Mouse (Mus musculus) MEL (cell line): ENCODE data around the gene Dap. TPM values are rescaled to one million over a fixed set of nuclear protein-coding genes. Genes with fewer than 3 reads are reported as not detected.

Experiments
- DNase-seq: peaks from one replicate; pipeline ENCODE4 v3.0.0; 2011; ENCODE audit warnings: low read depth, low spot score
- H3K27ac ChIP-seq: 2 replicates; pipeline ENCODE4 v1.5.1; 2012; ENCODE audit warnings: low read depth, mild to moderate bottlenecking, control low read depth, low read length, moderate library complexity; ENCODE audit not compliant: control insufficient read depth
- H3K27me3 ChIP-seq, 2 experiments: fragments of 150-350 bp in 1 of 2; sonication (generic) in 1 of 2; 2 replicates each; pipeline ENCODE4 v1.6.1; 2012; ENCODE audit warnings: low read length in 2 of 2, mild to moderate bottlenecking in 2 of 2, improper control_type of control experiment in 1 of 2, moderate library complexity in 1 of 2; ENCODE audit not compliant: insufficient read depth in 2 of 2, control insufficient read depth in 1 of 2
- H3K36me3 ChIP-seq, 2 experiments: 2 replicates each; pipeline ENCODE4 v1.6.1; 2012 to 2014; ENCODE audit warnings: low read length in 2 of 2, improper control_type of control experiment in 1 of 2, inconsistent platforms in 1 of 2, mild to moderate bottlenecking in 1 of 2; ENCODE audit not compliant: insufficient read depth in 2 of 2, control insufficient read depth in 1 of 2
- H3K4me1 ChIP-seq, 2 experiments: fragments of 150-350 bp in 1 of 2; sonication (generic) in 1 of 2; 2 replicates each; pipeline ENCODE4 v1.6.1; 2012; ENCODE audit warnings: low read length in 2 of 2, improper control_type of control experiment in 1 of 2, mild to moderate bottlenecking in 1 of 2; ENCODE audit not compliant: insufficient read depth in 2 of 2, control insufficient read depth in 1 of 2
- H3K4me3 ChIP-seq, 2 experiments: fragments of 150-350 bp in 1 of 2; sonication (generic) in 1 of 2; 2 replicates each; pipeline ENCODE4 v1.5.1; 2012; ENCODE audit warnings: low read depth in 2 of 2, low read length in 2 of 2, mild to moderate bottlenecking in 2 of 2, moderate library complexity in 2 of 2, control low read depth in 1 of 2, improper control_type of control experiment in 1 of 2; ENCODE audit not compliant: control insufficient read depth in 1 of 2, insufficient read depth in 1 of 2
- H3K79me2 ChIP-seq: 2 replicates; pipeline ENCODE4 v1.6.1; 2012; ENCODE audit warnings: mild to moderate bottlenecking, low read length, moderate library complexity; ENCODE audit not compliant: control insufficient read depth, poor library complexity, insufficient read depth
- H3K9ac ChIP-seq: 2 replicates; pipeline ENCODE4 v1.6.1; 2012; ENCODE audit warnings: low read depth, mild to moderate bottlenecking, control low read depth, low read length, moderate library complexity; ENCODE audit not compliant: control insufficient read depth, poor library complexity, severe bottlenecking
- H3K9me3 ChIP-seq: fragments of 150-350 bp; sonication (generic); replicated peaks from 2 replicates; pipeline ENCODE4 v1.6.1; 2012; ENCODE audit warnings: mild to moderate bottlenecking, low read length, improper control_type of control experiment, moderate library complexity; ENCODE audit not compliant: insufficient read depth
- CTCF ChIP-seq, 3 experiments: IDR thresholded peaks in 2 of 3; conservative IDR thresholded peaks in 1 of 3; 2 replicates each; pipeline ENCODE4 v1.5.1; 2011 to 2012; ENCODE audit warnings: low read length in 3 of 3, low read depth in 2 of 3, mild to moderate bottlenecking in 2 of 3, improper control_type of control experiment in 1 of 3, inconsistent platforms in 1 of 3, mixed read lengths in 1 of 3, moderate library complexity in 1 of 3; ENCODE audit not compliant: control insufficient read depth in 1 of 3, insufficient read depth in 1 of 3, poor library complexity in 1 of 3, severe bottlenecking in 1 of 3
- E2F4 ChIP-seq: IDR thresholded peaks from 2 replicates; pipeline ENCODE4 v1.6.1; 2011; ENCODE audit warnings: low read depth, low read length, improper control_type of control experiment, borderline replicate concordance
- GATA1 ChIP-seq: IDR thresholded peaks from 2 replicates; pipeline ENCODE4 v1.6.1; 2011; ENCODE audit warnings: low read depth, low read length, improper control_type of control experiment
- MAFK ChIP-seq: IDR thresholded peaks from 2 replicates; pipeline ENCODE4 v1.6.1; 2011; ENCODE audit warnings: low read depth, mild to moderate bottlenecking, low read length, improper control_type of control experiment, borderline replicate concordance
- MAZ ChIP-seq: IDR thresholded peaks from 2 replicates; pipeline ENCODE4 v1.6.1; 2012; ENCODE audit warnings: low read depth, mild to moderate bottlenecking, inconsistent platforms, low read length, improper control_type of control experiment
- MEF2A ChIP-seq: IDR thresholded peaks from 2 replicates; pipeline ENCODE4 v1.6.1; 2014; ENCODE audit warnings: low read depth, mild to moderate bottlenecking, inconsistent platforms, low read length, improper control_type of control experiment; ENCODE audit not compliant: poor library complexity, insufficient replicate concordance, severe bottlenecking; ENCODE audit errors: extremely low read depth
- MYB ChIP-seq: IDR thresholded peaks from 2 replicates; pipeline ENCODE4 v1.6.1; 2011; ENCODE audit warnings: mild to moderate bottlenecking, low read depth, low read length, improper control_type of control experiment
- TAL1 ChIP-seq: IDR thresholded peaks from 2 replicates; pipeline ENCODE4 v1.6.1; 2012; ENCODE audit warnings: mild to moderate bottlenecking, inconsistent platforms, low read length, moderate library complexity, mixed read lengths
- TBP ChIP-seq: IDR thresholded peaks from 2 replicates; pipeline ENCODE4 v1.8.0; 2011; ENCODE audit warnings: low read depth, low read length, improper control_type of control experiment
- UBTF ChIP-seq: IDR thresholded peaks from 2 replicates; pipeline ENCODE4 v1.6.1; 2012; ENCODE audit warnings: low read depth, mild to moderate bottlenecking, inconsistent platforms, low read length, improper control_type of control experiment, moderate library complexity, borderline replicate concordance; ENCODE audit not compliant: insufficient read depth
- USF1 ChIP-seq: IDR thresholded peaks from 2 replicates; pipeline ENCODE4 v1.6.1; 2014; ENCODE audit warnings: low read depth, mild to moderate bottlenecking, inconsistent platforms, low read length, improper control_type of control experiment, moderate library complexity
- USF2 ChIP-seq, 2 experiments: IDR thresholded peaks; 2 replicates each; pipeline ENCODE4 v1.6.1; 2011 to 2012; ENCODE audit warnings: improper control_type of control experiment in 2 of 2, low read length in 2 of 2, borderline replicate concordance in 1 of 2, inconsistent platforms in 1 of 2, low read depth in 1 of 2, mild to moderate bottlenecking in 1 of 2; ENCODE audit not compliant: insufficient read depth in 1 of 2
- ZKSCAN1 ChIP-seq: IDR thresholded peaks from 2 replicates; pipeline ENCODE4 v1.6.1; 2012; ENCODE audit warnings: low read depth, mild to moderate bottlenecking, inconsistent platforms, low read length, improper control_type of control experiment, moderate library complexity
- ZNF384 ChIP-seq: IDR thresholded peaks from 2 replicates; pipeline ENCODE4 v1.6.1; 2012; ENCODE audit warnings: low read depth, mild to moderate bottlenecking, inconsistent platforms, low read length, improper control_type of control experiment
- polyA plus RNA-seq, 2 experiments: library from polyadenylated mRNA; stranded (reverse) in 1 of 2; unstranded in 1 of 2; fragments of >175 nt in 1 of 2; fragments of >200 nt in 1 of 2; gene quantifications; 2 replicates each; pipeline versions ENCODE4 v1.2.1 to v1.2.4; 2012; ENCODE audit warnings: low replicate concordance in 2 of 2, low read depth in 1 of 2; ENCODE audit not compliant: insufficient read length in 2 of 2, insufficient read depth in 1 of 2, missing spikeins in 1 of 2
- total RNA-seq: library from RNA; depleted of rRNA; stranded (reverse); fragments of 300-350 nt; gene quantifications from 2 replicates; pipeline ENCODE4 v1.2.3, GENCODE M21; 2012

Gene Dap
- total and polyA plus RNA-seq, 3 experiments, result 17.8 to 72.6 TPM; not detected in 1

DNA sequence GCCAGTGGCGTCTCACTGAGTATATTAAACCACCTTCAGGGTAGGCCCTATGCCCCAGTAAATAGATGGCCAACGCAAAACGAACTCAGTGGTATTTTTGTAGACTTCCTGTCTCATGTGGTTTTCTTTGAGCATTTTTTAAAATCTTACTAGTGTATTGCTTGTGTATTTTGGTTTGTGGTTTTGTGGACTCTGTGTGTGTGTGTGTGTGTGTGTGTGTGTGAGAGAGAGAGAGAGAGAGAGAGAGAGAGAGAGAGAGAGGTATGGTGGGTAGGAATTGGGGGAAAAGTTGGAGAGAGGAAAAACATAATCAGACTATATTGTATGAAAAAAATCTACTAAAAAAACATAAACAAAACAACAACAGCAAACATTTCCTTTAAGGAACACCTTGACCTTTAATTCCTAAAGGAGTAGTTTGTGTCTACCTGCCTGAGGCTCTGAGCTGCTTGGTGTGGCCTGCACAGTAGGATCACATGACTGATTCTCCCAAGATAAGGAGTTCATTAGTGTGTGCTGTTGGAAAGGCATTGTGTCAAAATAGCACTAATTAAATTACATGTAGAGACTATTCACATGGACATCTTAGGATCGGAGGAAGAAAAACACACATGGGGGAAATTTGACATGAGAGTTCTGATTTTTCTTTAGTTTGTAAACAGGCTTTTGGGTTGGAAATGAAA is 1.7 kb downstream of the Dap start:
- DNase-seq, result no peak
- peak overlapping the region; percentile 56; the same call in 1 of the 2 replicates for H3K27ac ChIP-seq
- peaks cover 0 to 11% of the 10 kb centered on the region in 2 experiments; a peak in 2 of 4 replicates for H3K36me3 ChIP-seq
- no peaks in the 10 kb centered on the region for H3K9me3 ChIP-seq
- peaks cover 3% of the 10 kb centered on the region; the same call in 1 of the 2 replicates for H3K79me2 ChIP-seq
- TF ChIP-seq USF1 (peak; percentile 87), ZNF384 (no peak), E2F4 (no peak), USF2 (IDR thresholded peaks at IDR 0.05; ENCODE audit: borderline replicate concordance in 1 of 2, insufficient read depth in 1 of 2, low read depth in 1 of 2, low read length in 2 of 2) (0 out of 4 replicates have a peak, but pooled peaks of 1 of the 2 experiments have one; percentile 44), GATA1 (peak; percentile 57), MYB (no peak)
- peaks cover 0 to 15% of the 10 kb centered on the region in 2 experiments; a peak in 2 of 4 replicates for H3K4me1 ChIP-seq
- peak overlapping the region in 1 of 2 experiments; percentile 87; a peak in 1 of 4 replicates for H3K4me3 ChIP-seq
- no peak overlapping the region for H3K9ac ChIP-seq
- H3K27me3 ChIP-seq, result no peaks in the 10 kb centered on the region

DNA sequence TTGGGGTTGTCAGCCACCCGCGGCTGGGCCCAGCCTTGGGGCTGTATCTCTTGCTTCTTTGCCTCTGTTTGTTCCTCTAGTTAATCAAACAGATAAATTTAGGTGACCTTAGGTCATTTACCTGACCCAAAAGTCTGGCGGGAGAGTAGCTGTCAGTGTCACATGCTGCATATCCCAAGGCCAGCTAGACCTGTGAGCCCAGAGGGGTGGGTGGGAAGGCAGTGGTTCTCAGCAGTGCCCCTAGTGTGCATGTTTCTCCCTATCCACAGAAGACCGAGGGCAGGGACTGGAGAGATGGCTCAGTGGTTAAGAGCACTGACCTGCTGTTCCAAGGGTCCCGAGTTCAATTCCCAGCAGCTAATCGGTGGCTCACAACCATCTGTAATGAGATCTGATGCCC is 2.4 kb downstream of the Dap start:
- no peak overlapping the region for H3K27ac ChIP-seq
- no peak overlapping the region for H3K4me3 ChIP-seq

DNA sequence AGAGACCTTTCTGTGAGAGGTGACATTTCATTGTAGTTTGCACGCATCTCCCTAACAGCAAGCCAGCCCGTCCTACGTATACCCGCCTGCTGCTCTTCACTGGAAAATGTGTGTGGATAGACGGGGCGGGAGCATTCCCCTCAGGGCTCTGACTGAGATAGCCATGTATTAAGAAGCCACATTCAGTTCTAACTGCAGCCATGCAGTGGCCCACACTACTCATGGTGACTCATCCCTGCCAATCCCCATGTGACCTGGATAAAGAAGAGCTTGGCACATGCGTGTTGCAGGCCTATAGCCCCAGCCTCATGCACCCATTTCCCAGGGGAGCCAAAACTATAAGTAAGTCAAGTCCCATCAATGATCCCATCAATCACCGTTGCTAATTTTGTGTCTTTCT is 3.7 kb downstream of the Dap start:
- TF ChIP-seq TAL1, result no peak
- TF ChIP-seq TBP, result no peak
- TF ChIP-seq MEF2A, result no peak
- no peak for TF ChIP-seq MAFK
- TF ChIP-seq ZKSCAN1, result no peak
- TF ChIP-seq UBTF, result no peak
- TF ChIP-seq MAZ, result no peak
- TF ChIP-seq CTCF (IDR thresholded peaks at IDR 0.05 in 2 of 3, conservative IDR thresholded peaks at IDR 0.05 in 1 of 3; ENCODE audit: control insufficient read depth in 1 of 3, insufficient read depth in 1 of 3, low read depth in 2 of 3, low read length in 3 of 3, poor library complexity in 1 of 3, severe bottlenecking in 1 of 3), result no peak
- TF ChIP-seq USF1, result no peak
- Histone ChIP-seq H3K4me3 (no peak overlapping the region), H3K27ac (no peak overlapping the region), H3K27me3 (no peaks in the 10 kb centered on the region), H3K9ac (no peak overlapping the region), H3K79me2 (peaks cover 3% of the 10 kb centered on the region; the same call in 1 of the 2 replicates), H3K9me3 (no peaks in the 10 kb centered on the region), H3K4me1 (peaks cover 0 to 15% of the 10 kb centered on the region in 2 experiments; a peak in 2 of 4 replicates), H3K36me3 (peaks cover 0 to 9% of the 10 kb centered on the region in 2 experiments; a peak in 3 of 4 replicates)
- no peak for DNase-seq

More for the DNA sequence above, 2.4 kb downstream of the Dap start:
- TF ChIP-seq CTCF (IDR thresholded peaks at IDR 0.05 in 2 of 3, conservative IDR thresholded peaks at IDR 0.05 in 1 of 3; ENCODE audit: control insufficient read depth in 1 of 3, insufficient read depth in 1 of 3, low read depth in 2 of 3, low read length in 3 of 3, poor library complexity in 1 of 3, severe bottlenecking in 1 of 3) (peak in 2 of 3 experiments; percentile 9 to 15; a peak in 2 of 6 replicates), TAL1 (no peak), TBP (0 out of 2 replicates have a peak, but pooled peaks have one; percentile 41)
- TF ChIP-seq, all 39 proteins: peak for 2
- Histone ChIP-seq H3K36me3 (peaks cover 0 to 11% of the 10 kb centered on the region in 2 experiments; a peak in 3 of 4 replicates), H3K9me3 (no peaks in the 10 kb centered on the region), H3K4me1 (peaks cover 0 to 15% of the 10 kb centered on the region in 2 experiments; a peak in 2 of 4 replicates), H3K9ac (no peak overlapping the region), H3K27me3 (no peaks in the 10 kb centered on the region), H3K79me2 (peaks cover 3% of the 10 kb centered on the region; the same call in 1 of the 2 replicates)
- DNase-seq, result peak; percentile 30
